Mouse (Mus musculus) testis, postnatal 14 days (tissue): ENCODE measurements at regions not wholly inside any gene's neighbourhood (a gene's known extent, or its start where the extent isn't known, plus 50 kb on each side); places are given as distances from the start of the nearest gene placed in this dataset.
"Not testable (repeated sequence)": the region's sequence is repeated elsewhere in the genome, so short reads cannot be mapped to it uniquely, and the experiment has no call there.

Experiments
- DNase-seq: peaks from one replicate; pipeline ENCODE4 v3.0.0; 2021; ENCODE audit warnings: low spot score

GRCm38 (mm10) chr6:95058017-95058416 lies 59.0 kb upstream of the Kbtbd8 start:
- no peak for DNase-seq

GRCm38 (mm10) chr6:95056222-95056621 lies 60.8 kb upstream of the Kbtbd8 start:
- DNase-seq: no peak

GRCm38 (mm10) chr6:95053717-95054382 lies 63.2 kb upstream of the Kbtbd8 start:
- no peak for DNase-seq

- not testable (repeated sequence) for DNase-seq
Measured at GRCm38 (mm10) chr6:95041351-95041750, 75.7 kb upstream of the Kbtbd8 start.

GRCm38 (mm10) chr6:95024239-95024638 lies 92.8 kb upstream of the Kbtbd8 start:
- no peak for DNase-seq

- DNase-seq: no peak
Measured at GRCm38 (mm10) chr6:95021724-95022123, 95.3 kb upstream of the Kbtbd8 start.

- DNase-seq: no peak
Measured at GRCm38 (mm10) chr6:95017911-95018310, 99.1 kb upstream of the Kbtbd8 start.

GRCm38 (mm10) chr6:95017484-95017883 lies 99.6 kb upstream of the Kbtbd8 start:
- no peak for DNase-seq

- no peak for DNase-seq
Measured at GRCm38 (mm10) chr6:95013096-95013495, 103.9 kb upstream of the Kbtbd8 start.

- DNase-seq: no peak
Measured at GRCm38 (mm10) chr6:95006485-95006884, 110.6 kb upstream of the Kbtbd8 start.

GRCm38 (mm10) chr6:95003716-95004115 lies 113.3 kb upstream of the Kbtbd8 start:
- no peak for DNase-seq

GRCm38 (mm10) chr6:94999562-94999961 lies 117.5 kb upstream of the Kbtbd8 start:
- no peak for DNase-seq

- no peak for DNase-seq
Measured at GRCm38 (mm10) chr6:94999002-94999401, 118.0 kb upstream of the Kbtbd8 start.

GRCm38 (mm10) chr6:94998371-94998770 lies 118.7 kb upstream of the Kbtbd8 start:
- DNase-seq: no peak

GRCm38 (mm10) chr6:94994376-94994775 lies 122.7 kb upstream of the Kbtbd8 start:
- DNase-seq: no peak

- no peak for DNase-seq
Measured at GRCm38 (mm10) chr6:94987427-94987826, 129.6 kb upstream of the Kbtbd8 start.

GRCm38 (mm10) chr6:94986346-94986745 lies 130.7 kb upstream of the Kbtbd8 start:
- no peak for DNase-seq

- no peak for DNase-seq
Measured at GRCm38 (mm10) chr6:94984411-94984895, 132.6 kb upstream of the Kbtbd8 start.

- DNase-seq: no peak
Measured at GRCm38 (mm10) chr6:94968683-94969082, 148.4 kb upstream of the Kbtbd8 start.

GRCm38 (mm10) chr6:94966962-94967361 lies 150.1 kb upstream of the Kbtbd8 start:
- DNase-seq: no peak

GRCm38 (mm10) chr6:94963204-94963603 lies 153.8 kb upstream of the Kbtbd8 start:
- DNase-seq: no peak

GRCm38 (mm10) chr6:94962411-94963087 lies 154.5 kb upstream of the Kbtbd8 start:
- DNase-seq: peak; percentile 65

GRCm38 (mm10) chr6:94961821-94962220 lies 155.2 kb upstream of the Kbtbd8 start:
- no peak for DNase-seq

- DNase-seq: no peak
Measured at GRCm38 (mm10) chr6:94957990-94958389, 159.1 kb upstream of the Kbtbd8 start.
